In the genomic region with DNA sequence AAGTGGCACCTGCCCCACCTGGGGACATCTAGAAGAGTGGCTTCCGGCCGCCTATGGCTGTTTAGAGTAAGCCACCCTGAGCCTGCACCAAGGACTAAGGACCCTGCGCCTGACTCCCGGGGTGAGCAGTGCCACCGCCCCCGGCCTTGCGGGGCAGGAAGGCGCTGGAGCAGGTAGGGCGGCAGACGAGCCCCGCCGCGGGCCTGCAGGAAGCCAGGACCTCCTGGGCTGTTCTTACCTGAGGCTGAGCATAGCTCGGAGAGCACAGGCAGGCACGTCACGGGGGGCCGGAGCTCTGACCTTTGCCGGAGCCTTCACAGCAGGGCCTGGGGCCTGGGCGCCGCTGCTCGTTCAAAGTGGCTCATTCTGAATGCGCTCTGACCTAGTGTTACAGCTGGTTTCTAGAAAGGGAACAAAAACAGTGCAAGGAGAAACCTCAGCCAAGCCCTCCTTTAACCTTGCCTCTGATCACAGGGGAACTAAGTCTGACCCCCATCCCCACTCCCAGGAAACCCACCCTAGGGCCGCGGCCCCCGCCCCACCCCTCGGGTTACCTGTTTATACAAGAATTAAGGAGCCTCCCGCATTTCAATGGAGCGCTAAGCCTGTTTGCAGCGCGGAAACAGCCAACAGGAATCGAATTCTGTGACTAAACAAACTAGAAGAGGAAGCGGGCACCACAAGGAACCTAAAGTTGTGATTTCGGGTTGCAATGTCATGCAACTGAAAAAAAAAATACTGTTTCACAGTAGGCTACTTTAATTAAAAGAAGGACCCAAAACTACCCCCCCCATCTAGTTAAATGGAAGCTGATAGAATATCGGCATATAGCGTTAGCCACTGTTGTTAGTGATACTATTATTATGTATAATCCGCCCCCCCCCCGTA, we compare ENCODE assay signal across 8 mouse cellular contexts. TPM values are rescaled to one million over a fixed set of nuclear protein-coding genes. Genes with fewer than 3 reads are reported as not detected.
DNase-seq lines count a peak whose midpoint lies in the region; ATAC-seq lines count a peak whose summit lies in the region.

No protein-coding gene starts in this region.

- ATAC-seq in erythroblast, adult 5-6 weeks (replicated peaks; ENCODE audit: low FRiP score, poor library complexity, severe bottlenecking) = no peak
- peak; percentile 68 for ATAC-seq in midbrain, embryonic 11.5 days (ENCODE audit: low FRiP score)

- peak overlapping the region; percentile 80 for H3K4me2 ChIP-seq in midbrain, embryonic 11.5 days

- no peaks in the 10 kb centered on the region for H3K4me1 ChIP-seq in erythroblast, embryonic 14.5 days (ENCODE audit: control insufficient read depth)
- peaks cover 14% of the 10 kb centered on the region for H3K4me1 ChIP-seq in midbrain, embryonic 11.5 days (ENCODE audit: control insufficient read depth, insufficient read depth, low read length)

- no peaks in the 10 kb centered on the region for H3K9me3 ChIP-seq in erythroblast, embryonic 14.5 days (ENCODE audit: control insufficient read depth, low read length)
- H3K9me3 ChIP-seq in midbrain, embryonic 11.5 days (ENCODE audit: control insufficient read depth, low read length) = no peaks in the 10 kb centered on the region

- H3K36me3 ChIP-seq in erythroblast, embryonic 14.5 days (ENCODE audit: control insufficient read depth) = no peaks in the 10 kb centered on the region
- H3K36me3 ChIP-seq in midbrain, embryonic 11.5 days (ENCODE audit: control insufficient read depth, insufficient read depth, low read length) = no peaks in the 10 kb centered on the region

- 4% methylated on average over 37 of the region's 37 CpGs for WGBS in midbrain, embryonic 11.5 days

- peaks cover 52% of the 10 kb centered on the region for H3K27me3 ChIP-seq in erythroblast, embryonic 14.5 days (ENCODE audit: control insufficient read depth)
- H3K27me3 ChIP-seq in midbrain, embryonic 11.5 days (ENCODE audit: control insufficient read depth, insufficient read depth, low read length) = peaks cover 37% of the 10 kb centered on the region

- peak overlapping the region; percentile 52; the same call in 1 of the 2 replicates for H3K9ac ChIP-seq in midbrain, embryonic 11.5 days (ENCODE audit: low read length)

- H3K27ac ChIP-seq in midbrain, embryonic 11.5 days (ENCODE audit: low read depth, low read length) = no peak overlapping the region

- peak overlapping the region; percentile 43 for H3K4me3 ChIP-seq in erythroblast, embryonic 14.5 days (replicated peaks)
- H3K4me3 ChIP-seq in midbrain, embryonic 11.5 days (ENCODE audit: low read depth, low read length) = peak overlapping the region; percentile 37

- intact Hi-C loops in heart, postnatal 14 days (cut with DNase I) = no loop called here

- peak; percentile 58 for DNase-seq in embryo, embryonic 10.5 days (ENCODE audit: low spot score)
- DNase-seq in heart, postnatal 14 days = peak; percentile 20 to 22
- peak; percentile 79 to 80 for DNase-seq in kidney, postnatal 36 days
- DNase-seq in midbrain, embryonic 11.5 days (ENCODE audit: low spot score, missing footprints) = peak; percentile 94
- DNase-seq in spleen, postnatal 36 days (ENCODE audit: low spot score in 2 of 2) = peak; percentile 31 to 37
- no peak for DNase-seq in c-Kit-positive CD71-positive TER-119-positive erythroid progenitor cells, embryonic 14.5 days (ENCODE audit: low spot score)

RNA-seq across cellular contexts. Expression of a gene that starts 21.4 kb away (rescaled TPM):
- polyA plus RNA-seq in erythroblast, embryonic 14.5 days (2012) = 0.05 and 0.08 TPM in 2 replicates
- 2.5 and 5.6 TPM in 2 replicates for total RNA-seq in erythroblast, adult 5-6 weeks (2015; ENCODE audit: low replicate concordance)
- total RNA-seq in erythroblast, adult 5-6 weeks (2017; ENCODE audit: low replicate concordance) = 0.68 and 3.8 TPM in 2 replicates
- total RNA-seq in heart, postnatal 14 days (2021) = 1 to 10 TPM; 2.7 to 2.8 TPM
- polyA plus RNA-seq in midbrain, embryonic 11.5 days (2014; fragmentation: Nextera tagmentation; extraction: Ambion mirVana) = 1.2 and 2.1 TPM in 2 replicates
